Mouse (Mus musculus): ENCODE measurements at regions not wholly inside any gene's neighbourhood (a gene's known extent, or its start where the extent isn't known, plus 50 kb on each side); places are given as distances from the start of the nearest gene placed in this dataset.
"Not testable (repeated sequence)": the region's sequence is repeated elsewhere in the genome, so short reads cannot be mapped to it uniquely, and the experiment has no call there.

DNA sequence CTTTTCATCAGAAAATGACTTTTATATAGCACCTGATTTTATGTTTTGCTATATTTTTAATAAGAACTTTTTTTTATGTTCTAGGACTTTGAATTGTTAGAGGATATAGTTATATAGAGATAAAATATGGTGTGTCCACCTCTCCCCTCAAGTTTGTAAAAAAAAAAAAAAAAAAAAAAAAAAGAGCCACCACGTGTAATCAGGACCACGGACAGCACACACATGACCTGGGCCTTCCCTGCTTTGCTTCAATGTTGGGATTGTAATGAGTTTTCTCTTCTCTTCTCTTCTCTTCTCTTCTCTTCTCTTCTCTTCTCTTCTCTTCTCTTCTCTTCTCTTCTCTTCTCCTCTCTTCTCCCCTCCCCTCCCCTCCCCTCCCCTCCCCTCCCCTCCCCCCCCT lies 78.5 kb downstream of the 1700010I14Rik start:
- not testable (repeated sequence) for DNase-seq (ENCODE audit: low spot score in 2 of 2)

DNA sequence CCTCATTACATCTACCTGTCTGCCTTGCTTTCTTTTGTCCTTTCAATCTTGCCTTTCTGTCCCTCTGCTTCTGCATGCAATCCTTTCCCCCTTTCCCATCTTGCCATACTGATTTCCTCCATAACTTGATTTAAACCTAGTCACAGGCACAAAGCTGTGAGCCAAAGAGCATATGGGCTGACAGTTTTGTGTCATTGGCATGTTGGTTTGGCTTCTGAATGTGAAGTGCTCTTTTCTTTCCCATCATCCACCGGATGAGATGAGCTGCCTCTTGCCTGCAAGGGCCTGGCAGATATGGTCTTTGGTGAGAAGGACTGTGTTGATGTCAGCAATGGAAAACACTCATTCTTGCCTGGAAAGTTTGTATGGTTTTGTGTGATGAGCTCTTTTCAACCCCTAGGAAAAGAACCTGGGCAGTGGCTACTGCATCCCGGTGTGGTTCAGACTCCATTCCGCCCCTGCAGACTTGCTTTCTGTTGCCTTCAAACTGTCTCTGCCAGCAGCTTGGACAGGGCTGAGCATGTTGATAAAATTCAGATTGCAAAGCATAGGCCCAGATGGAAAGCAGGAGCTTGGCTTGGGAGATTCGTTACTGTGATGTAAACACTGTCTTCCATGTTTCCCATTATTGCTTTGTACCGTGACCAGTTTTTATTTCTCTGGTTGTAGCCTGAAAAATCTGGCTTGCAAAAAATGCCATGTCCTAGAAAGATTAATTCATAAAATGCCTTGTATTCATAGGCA lies 80.9 kb downstream of the 1700010I14Rik start:
- no peak for DNase-seq (ENCODE audit: low spot score in 2 of 2)

DNA sequence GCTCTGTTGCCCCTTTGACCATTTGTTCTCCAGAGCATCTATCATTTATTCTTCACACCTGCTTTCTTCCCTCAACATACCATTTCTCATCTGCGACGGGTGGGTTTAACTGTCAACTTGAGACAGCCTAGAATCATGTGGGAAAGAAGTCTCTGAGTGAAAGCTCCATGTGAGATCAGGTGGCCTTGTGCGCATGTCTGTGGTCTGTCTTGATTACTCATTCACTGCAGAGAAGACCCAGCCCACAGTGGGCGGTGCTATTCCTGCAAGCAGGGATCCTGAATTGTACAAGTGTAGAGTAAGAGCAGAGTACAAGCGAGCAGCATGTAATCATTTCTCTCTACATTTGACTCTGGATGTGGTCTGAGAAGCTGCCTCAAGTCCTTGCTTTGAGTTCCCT lies 95.5 kb downstream of the 1700010I14Rik start:
- DNase-seq (ENCODE audit: low spot score in 2 of 2): no peak

DNA sequence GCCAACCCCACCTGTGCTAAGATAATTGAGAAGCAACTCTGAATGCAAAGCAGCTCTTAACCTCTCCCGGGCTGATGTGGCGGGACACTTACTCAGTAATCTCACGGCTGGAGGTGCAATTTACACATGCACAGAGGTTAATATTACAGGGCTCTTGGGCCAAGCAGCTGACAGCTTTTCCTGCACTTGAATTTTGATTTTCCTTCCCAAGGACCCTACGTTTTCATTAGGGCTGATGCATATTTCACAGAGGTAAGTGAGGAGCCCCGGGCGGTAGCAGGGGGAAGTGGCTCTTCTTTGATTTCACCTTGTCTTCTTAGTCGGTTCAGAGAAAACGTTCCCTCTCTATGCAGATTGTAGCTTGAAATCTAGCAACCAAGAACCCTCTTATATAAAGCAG lies 139.7 kb downstream of the 1700010I14Rik start:
- DNase-seq (ENCODE audit: low spot score in 2 of 2): no peak

DNA sequence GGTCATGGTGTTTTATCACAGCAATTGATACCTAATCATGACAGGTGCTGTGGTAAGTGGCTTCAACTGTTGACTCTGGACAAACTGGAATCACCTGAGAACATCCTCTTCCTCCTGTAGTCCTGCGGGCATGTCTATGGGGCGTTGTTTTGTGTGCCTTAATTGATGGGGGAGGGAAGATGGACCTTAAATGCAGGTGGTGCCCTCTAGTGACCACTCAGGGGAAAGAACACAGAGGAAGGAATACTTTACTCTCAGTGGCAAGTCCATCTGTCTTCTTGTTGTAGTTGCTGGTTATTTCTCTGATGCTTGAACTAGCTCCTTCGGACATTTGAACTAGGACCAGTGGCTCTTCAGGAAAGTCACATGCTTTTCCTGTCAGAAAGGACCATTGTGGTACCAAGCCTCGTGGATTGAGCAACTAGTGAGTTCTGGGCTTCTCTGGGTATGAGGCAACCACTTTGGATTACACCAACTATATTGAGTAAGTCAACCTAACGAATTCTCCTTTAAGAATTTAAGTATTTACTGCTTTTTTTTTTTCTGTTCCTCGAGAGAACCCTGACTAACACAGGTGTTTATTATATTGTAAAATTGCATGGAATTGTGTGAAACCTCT lies 157.6 kb downstream of the 1700010I14Rik start:
- DNase-seq (ENCODE audit: low spot score in 2 of 2): no peak

DNA sequence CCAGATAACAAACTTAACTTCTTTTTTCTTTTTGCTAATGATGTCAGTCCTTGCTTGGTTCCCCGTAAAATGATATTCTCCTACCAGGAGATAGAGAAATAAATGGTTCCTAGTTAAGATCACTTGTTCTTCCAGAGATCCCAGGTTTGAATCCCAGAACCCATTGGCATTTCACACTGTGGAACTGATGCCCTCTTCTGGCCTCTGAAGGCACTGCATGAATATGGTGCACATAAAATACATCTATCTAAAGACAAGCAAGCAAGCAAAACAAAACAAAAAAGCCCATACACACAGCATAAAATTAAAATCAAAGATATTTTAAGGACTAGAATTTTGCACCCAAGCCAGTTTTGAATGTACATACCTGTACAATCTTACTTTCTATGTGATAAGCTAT lies 162.5 kb downstream of the 1700010I14Rik start:
- DNase-seq (ENCODE audit: low spot score in 2 of 2): no peak

DNA sequence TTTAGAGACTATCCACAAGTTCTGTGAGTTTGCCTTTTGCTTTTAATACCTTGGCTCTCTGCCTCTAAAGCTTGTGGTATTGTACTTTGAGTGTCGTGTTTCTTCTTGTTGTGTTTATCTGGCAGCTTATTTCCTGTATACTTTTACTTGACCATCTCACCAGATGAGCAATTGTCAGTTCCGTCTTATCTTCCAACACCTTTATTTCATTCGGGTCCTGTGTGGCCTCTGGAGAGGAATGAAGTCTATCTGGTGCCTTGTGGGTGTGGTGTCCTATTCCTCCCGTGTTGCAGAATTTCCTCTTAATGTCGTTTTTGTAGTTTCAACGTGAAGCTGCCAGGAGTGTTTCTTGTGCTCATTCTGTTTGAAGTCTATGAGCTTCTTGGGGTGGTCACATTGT lies 174.0 kb downstream of the 1700010I14Rik start:
- no peak for DNase-seq (ENCODE audit: low spot score in 2 of 2)

DNA sequence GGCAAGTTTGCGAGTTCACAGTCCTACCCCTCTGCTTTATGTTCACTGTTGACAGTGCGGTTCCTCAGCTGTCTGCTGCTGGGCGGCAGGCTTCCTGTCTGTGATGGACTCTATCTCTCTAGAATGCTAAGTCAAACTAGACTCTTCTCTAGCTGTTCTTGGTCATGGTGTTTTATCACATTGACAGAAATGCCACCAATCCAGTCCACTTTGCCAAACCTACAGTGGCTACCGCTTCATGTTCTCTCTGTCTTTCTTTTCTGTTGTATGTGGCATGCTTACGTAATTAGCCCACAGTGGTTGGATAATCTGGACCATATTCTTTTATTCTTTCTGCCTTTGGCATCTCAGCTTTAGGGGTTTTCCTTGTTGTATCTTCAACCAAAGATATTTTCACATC lies 174.5 kb downstream of the 1700010I14Rik start:
- no peak for DNase-seq (ENCODE audit: low spot score in 2 of 2)

DNA sequence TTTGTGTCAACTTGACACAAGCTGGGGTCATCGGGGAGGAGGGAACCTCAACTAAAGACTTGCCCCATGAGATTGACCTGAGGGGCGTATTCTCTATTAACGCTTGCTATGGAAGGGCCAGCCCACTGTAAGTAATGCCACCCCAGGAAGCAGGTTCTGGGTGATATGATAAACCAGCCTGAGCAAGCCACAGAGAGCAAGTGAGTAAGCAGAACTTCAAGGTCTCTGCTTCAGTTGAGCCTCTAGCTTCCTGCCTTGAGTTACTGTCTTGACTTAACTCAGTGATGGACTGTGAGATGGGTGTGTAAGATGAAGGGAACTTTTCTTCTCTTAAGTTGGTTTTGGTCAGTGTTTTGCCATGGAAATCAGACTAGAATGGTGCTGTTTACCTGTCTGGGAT lies 175.2 kb downstream of the 1700010I14Rik start:
- no peak for DNase-seq (ENCODE audit: low spot score in 2 of 2)

DNA sequence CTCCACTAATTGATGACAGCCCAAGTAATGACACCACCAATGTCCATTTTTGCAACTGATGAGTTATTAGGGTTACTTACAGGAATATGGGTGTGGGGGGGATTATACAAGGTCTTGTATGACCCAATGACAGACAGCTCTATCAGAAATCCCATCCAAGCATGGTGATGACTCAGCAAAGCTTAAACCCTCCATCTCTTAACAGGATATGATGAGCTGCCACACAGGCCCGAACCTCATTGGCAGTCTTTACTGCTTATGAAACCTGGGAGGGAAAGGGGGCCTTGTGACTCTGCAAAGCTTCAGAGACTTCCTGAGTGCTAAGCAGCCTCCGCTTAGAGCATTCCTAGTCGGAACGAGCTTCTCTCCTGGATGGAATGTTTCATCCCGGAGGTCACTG lies 176.4 kb downstream of the 1700010I14Rik start:
- no peak for DNase-seq (ENCODE audit: low spot score in 2 of 2)

DNA sequence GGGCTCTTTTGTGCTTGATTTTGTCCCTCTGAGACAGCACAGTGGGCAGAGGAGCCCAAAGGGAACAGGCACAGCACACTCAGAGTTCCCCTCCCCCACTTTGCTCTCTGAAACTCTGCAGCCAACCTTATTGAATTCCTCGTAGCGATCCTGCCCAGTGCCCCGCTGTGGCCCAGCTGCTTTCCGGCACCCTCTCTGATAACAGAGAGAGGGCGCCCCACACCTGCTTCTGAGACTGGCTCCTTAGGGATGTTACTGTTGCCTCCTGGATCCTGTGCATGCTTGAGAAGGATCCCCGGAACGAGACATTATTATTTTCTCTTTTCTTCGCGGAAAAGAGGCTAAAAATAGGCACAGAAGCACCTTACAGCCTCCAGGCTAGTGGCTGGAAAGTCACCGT lies 179.0 kb downstream of the 1700010I14Rik start:
- DNase-seq (ENCODE audit: low spot score in 2 of 2): no peak

DNA sequence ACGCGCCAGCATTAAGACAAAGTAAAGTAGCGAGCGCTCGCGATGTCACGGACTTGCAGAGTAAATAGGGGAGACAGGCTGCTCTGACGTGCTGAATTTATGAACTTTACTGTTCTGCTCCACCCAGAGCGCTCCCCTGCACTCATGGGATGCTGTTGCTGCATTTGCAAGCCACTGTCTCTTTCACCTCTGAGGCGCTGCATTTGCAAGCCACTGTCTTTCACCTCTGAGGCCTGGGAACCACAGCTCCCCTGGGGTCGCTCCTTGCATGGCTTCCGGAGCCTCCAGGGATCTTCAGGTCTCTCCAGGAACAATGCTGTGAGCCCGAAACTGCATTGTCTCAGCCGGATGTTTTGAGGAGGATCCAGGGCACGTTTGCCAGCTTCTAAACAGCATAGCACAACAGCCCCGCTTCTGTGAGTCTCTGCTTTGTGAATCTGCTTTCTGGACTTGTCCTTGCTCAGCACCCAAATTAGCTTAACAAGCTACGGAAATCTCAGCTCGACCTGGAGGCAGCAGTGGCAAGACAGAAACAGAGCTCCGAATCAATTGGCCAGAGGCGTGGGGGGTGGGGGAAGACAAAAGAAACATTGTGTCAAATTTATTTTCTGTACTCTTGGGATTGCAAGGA lies 179.6 kb downstream of the 1700010I14Rik start:
- DNase-seq (ENCODE audit: low spot score in 2 of 2): no peak

DNA sequence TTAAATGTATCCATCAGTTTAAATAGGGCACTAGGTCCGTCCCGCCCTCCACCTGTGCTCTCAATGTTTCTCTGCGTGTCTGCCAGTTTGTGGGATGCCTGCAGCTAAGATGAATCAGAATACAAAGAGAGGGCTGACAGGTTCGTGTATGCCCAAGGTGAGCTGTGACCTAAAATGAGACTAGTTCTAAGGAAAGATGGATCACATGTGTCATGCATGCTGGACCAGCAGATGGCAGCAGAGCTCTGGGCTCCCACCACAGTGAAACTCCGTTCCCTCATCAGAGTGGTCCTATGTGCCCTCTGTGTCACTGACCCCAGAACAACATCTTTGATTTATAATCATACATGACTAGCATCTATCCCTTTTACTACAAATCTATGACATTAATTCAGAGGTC lies 180.3 kb downstream of the 1700010I14Rik start:
- DNase-seq (ENCODE audit: low spot score in 2 of 2): peak; percentile 20 to 30

DNA sequence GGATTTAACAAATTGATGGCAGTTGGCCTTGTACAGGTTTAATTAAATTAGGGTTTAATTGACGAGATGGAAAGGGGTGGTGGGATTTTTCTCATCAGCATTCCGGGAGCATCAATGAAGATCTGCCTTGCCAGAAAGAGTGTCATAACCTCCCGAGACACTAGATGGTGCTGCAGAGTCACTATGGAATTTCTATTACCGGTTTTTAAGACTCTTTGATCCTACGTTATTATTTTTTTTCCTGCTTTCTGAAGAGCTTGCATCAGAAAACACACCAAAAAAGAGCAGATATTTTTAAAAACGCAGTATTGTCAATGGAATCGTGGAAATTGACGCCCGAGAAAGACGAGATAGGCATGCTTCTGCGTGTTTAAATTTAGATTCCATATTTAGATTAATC lies 181.2 kb downstream of the 1700010I14Rik start:
- DNase-seq (ENCODE audit: low spot score in 2 of 2): no peak

DNA sequence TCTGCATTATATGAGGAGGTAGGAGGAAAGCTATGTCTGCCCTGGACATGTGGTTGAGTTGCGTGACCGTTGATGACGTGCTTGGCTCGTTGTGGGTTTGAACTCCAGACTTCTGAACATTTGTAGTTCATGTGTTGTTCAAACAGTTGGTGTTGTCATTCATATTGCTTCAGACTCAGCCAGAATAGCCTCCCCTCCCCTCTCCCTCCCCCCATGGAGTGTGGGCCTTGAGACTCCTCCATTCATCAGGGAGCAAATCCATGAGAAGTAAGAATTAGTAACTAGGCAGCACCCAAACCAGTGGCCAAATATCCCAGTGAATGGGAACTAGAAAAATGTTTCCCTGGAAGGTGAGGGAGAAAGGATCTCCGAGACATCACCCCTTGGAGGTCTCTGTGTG lies 209.0 kb downstream of the 1700010I14Rik start:
- DNase-seq (ENCODE audit: low spot score in 2 of 2): no peak

DNA sequence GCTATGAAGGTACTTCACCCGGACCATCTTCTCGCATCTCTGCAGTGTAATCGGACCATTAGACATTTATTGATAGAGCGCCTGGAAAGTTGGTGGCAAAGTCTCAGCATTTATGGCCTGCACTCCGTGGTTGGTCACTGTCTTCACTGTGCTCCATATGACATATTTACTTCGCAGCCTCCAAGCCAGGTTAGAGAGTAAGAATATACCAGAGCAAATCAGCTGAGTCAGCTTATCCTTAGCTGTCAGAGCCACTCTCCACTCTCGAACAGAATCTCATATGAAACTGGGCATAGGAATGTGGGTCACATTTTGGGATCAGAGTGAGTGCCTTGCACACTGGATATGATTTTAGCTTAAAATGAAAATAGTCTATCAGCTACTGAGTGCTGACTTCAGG lies 212.3 kb downstream of the 1700010I14Rik start:
- DNase-seq (ENCODE audit: low spot score in 2 of 2): no peak

DNA sequence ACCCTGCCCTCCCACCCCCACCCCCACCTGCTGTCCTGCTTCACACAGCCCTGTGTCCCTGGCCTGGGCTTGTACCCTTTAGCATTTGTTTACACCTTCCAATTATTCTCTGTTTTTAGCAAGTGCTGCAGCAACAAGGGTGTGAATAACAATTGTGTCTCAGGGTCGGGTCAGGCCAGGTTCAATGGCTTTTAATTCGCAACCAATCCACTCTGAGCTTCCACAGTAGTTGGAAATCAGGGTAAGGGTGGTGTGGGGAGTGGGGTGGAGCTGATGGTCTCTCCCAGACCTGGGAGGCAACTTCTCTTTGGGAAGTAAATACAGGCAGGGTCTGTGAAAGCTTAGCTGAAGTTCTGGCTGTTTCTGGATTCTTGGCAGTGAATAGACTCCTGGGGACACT lies 214.4 kb downstream of the 1700010I14Rik start:
- no peak for DNase-seq (ENCODE audit: low spot score in 2 of 2)

DNA sequence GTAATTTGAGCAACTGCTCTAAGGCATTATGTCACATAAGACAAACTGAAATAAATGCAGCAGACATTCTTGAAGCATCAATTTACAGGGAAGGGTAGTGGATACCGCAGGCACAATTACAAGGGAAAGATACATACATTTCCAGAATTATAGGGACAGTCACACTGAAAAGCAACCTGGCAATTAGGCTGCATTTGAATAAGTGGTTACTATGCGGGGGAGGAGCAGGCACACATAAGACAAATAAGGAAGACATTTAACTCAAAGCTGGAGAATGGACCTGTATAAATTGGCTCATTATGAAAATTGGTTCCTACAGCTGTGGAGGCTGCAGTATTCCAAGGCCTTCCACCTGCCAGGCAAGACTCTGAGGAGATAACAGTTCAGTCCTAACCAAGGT lies 211.2 kb upstream of the Gm17728 start:
- no peak for DNase-seq (ENCODE audit: low spot score in 2 of 2)

DNA sequence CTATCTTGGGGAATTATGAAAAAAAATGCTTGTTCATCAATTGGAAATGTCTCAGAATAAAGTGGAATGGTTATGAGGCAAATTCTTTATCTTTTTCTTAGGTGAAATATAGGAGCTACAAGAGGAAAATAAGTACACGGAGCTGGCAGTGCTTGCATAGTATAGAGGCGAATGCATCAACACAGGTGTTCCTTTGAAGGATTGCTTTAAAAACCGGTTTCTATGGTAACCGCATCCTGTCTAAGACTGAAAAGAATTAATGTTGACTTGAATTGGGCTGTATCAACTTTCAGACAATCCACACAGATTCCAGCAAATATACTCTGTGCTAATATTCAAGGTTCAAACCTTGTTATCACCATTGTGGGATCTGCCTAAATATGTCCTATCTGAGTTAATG lies 198.8 kb upstream of the Gm17728 start:
- DNase-seq (ENCODE audit: low spot score in 2 of 2): no peak

DNA sequence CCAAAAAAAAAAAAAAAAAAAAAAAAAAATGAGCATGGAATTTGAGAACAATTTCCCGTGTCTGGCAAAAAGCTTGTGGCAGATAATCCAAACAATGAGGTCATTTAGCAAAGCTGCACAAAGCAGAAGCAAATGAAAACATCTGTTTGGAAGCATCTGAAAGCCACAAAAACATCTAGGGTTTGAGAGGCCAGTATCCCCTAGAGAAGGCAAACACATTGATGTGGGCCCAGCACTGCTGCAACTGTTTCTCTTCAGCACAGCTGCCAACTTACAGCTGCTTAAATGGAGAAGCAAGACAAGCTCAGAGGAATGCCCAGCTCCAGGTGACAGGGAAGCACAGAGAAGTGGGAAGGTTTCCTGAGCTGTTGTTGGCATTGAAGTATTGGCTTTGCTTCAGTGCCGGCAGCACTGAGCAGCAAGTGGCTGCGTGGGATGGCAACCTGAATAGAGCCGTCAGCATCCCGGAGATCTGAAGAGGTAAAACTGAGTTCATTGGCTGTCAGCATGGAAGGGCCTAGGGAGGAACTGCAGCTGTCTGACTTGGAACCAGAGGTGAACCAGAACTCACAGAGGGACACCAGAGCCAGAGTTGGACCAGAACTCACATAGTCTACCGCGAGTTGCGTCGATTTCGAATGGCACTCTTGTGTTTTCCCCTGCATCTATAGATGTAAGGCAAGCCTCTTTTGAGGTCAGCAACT lies 193.8 kb upstream of the Gm17728 start:
- DNase-seq (ENCODE audit: low spot score in 2 of 2): peak; percentile 12 to 21

DNA sequence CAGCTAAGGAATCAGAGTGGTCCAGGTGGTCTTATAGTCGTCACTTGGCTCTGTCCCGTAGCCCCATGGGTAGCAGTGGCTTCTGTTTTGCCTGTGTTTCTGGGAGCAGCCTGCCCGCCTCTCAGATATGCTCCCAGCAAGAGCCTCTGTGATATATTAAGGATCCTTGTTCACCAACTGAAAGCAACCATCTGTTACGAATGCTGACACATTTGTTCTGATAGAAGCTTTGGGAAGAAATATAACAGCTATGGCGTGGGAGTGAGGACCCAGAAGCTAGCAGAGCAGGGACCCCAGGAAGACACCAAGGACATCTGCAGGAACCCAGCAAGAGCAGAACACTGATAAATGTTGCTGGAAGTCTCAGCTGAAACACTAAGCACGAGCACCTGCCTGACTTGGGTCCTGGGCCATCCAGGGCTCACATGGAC lies 186.7 kb upstream of the Gm17728 start:
- DNase-seq (ENCODE audit: low spot score in 2 of 2): no peak

DNA sequence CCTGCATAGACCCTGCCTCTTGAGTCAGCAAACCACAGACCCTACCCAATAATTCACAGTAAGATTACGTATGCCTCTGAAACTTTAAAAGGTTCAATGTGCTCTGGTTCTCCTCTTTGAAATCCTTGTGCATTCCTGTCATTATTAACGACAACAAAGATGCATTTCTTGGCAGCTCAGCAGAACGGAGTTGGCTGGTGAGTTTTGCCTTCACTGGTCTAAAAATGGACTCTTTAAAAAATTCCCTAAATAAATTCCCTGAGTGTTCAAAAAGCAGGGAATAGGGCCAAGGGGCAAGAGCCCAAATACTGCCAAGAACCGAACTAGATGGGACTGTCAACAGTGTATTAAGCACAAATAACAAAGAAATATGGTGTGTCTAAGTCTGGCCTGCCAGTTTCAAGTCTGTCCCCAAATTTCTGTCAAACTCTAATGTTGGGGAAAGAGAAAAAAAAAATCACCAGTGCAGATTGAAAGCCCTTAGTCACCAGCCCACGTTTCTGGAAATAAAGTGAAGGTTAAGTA lies 163.2 kb upstream of the Gm17728 start:
- DNase-seq (ENCODE audit: low spot score in 2 of 2): no peak
